9 mouse cellular contexts compared by ENCODE assay signal in genomic region chr17:33811142-33811516, GRCm38 (mm10). TPM values are rescaled to one million over a fixed set of nuclear protein-coding genes. Genes with fewer than 3 reads are reported as not detected.
A peak's percentile ranks its signal among the peaks of the same experiment; 100 is the strongest.
DNase-seq lines count a peak whose midpoint lies in the region; ATAC-seq lines count a peak whose summit lies in the region.
"Had no signal": no experiment of that assay in that cellular context is flagged by ENCODE, and none has a peak within 500 bp of the region (broad histone marks: within the 10 kb centered on the region; RNA-seq: fewer than 3 reads in every experiment).

No protein-coding gene starts in this region.

- intact Hi-C loops in heart, postnatal 25 days (cut with DNase I), result no loop called here
- intact Hi-C loops in left cerebral cortex, postnatal 25 days (cut with DNase I), result loop anchor here (5.0 kb wide), 1 partner anchor 289 kb away; the partner anchor contains the start of gene Adamts10

- peak overlapping the region; percentile 81 for H3K9ac ChIP-seq in heart, embryonic 13.5 days
- peak overlapping the region; percentile 51 for H3K9ac ChIP-seq in hindbrain, embryonic 15.5 days
- H3K9ac ChIP-seq in midbrain, embryonic 13.5 days (replicated peaks), result no peak overlapping the region

- 5% methylated on average over 7 of the region's 7 CpGs for WGBS in heart, embryonic 13.5 days
- 25% methylated on average over 7 of the region's 7 CpGs for WGBS in hindbrain, embryonic 15.5 days
- 30% methylated on average over 7 of the region's 7 CpGs for WGBS in midbrain, embryonic 13.5 days

- 0 out of 2 replicates have a peak, but pooled peaks cover 6% of the 10 kb centered on the region for H3K36me3 ChIP-seq in heart, embryonic 13.5 days
- H3K36me3 ChIP-seq in hindbrain, embryonic 15.5 days, result no peaks in the 10 kb centered on the region
- no peaks in the 10 kb centered on the region for H3K36me3 ChIP-seq in midbrain, embryonic 13.5 days

- no peak for ATAC-seq in heart, embryonic 13.5 days (ENCODE audit: extremely low read depth, insufficient number of reproducible peaks, low FRiP score, low TSS enrichment)
- no peak for ATAC-seq in hindbrain, embryonic 15.5 days (ENCODE audit: low FRiP score, low read depth)
- peak; percentile 22 for ATAC-seq in midbrain, embryonic 13.5 days

- peak overlapping the region; percentile 64 for H3K4me3 ChIP-seq in heart, embryonic 13.5 days
- peak overlapping the region; percentile 69 for H3K4me3 ChIP-seq in brown adipose tissue, adult 24 weeks (ENCODE audit: insufficient read depth, low read depth, low read length)
- peak overlapping the region; percentile 51 for H3K4me3 ChIP-seq in hindbrain, embryonic 15.5 days
- peak overlapping the region; percentile 51 for H3K4me3 ChIP-seq in midbrain, embryonic 13.5 days (replicated peaks)

- H3K27me3 ChIP-seq in heart, embryonic 13.5 days (replicated peaks), result peaks cover 60% of the 10 kb centered on the region
- no peaks in the 10 kb centered on the region for H3K27me3 ChIP-seq in hindbrain, embryonic 15.5 days
- peaks cover 16% of the 10 kb centered on the region for H3K27me3 ChIP-seq in midbrain, embryonic 13.5 days

- H3K4me2 ChIP-seq in heart, embryonic 13.5 days, result peak overlapping the region; percentile 87
- H3K4me2 ChIP-seq in hindbrain, embryonic 15.5 days, result peak overlapping the region; percentile 84
- H3K4me2 ChIP-seq in midbrain, embryonic 13.5 days (replicated peaks), result peak overlapping the region; percentile 72

- H3K27ac ChIP-seq in heart, embryonic 13.5 days (replicated peaks), result peak overlapping the region; percentile 76
- H3K27ac ChIP-seq in brown adipose tissue, adult 24 weeks (replicated peaks; ENCODE audit: low read depth, low read length), result peak overlapping the region; percentile 99
- H3K27ac ChIP-seq in hindbrain, embryonic 15.5 days (replicated peaks), result peak overlapping the region; percentile 53
- H3K27ac ChIP-seq in midbrain, embryonic 13.5 days, result no peak overlapping the region

- DNase-seq in heart, postnatal 25 days (ENCODE audit: low spot score), result no peak
- no peak for DNase-seq in urinary bladder, adult 18-20 months (ENCODE audit: low spot score in 2 of 2)
- DNase-seq in left cerebral cortex, postnatal 25 days (ENCODE audit: low spot score in 2 of 2), result no peak
- DNase-seq in T-cell, adult 2 months (ENCODE audit: low spot score), result no peak
- DNase-seq: gastrocnemius, postnatal 36 days had no signal

- peaks cover 35% of the 10 kb centered on the region for H3K4me1 ChIP-seq in heart, embryonic 13.5 days
- no peaks in the 10 kb centered on the region for H3K4me1 ChIP-seq in brown adipose tissue, adult 24 weeks (ENCODE audit: control insufficient read depth, insufficient read depth, insufficient read length, low read length)
- peaks cover 12% of the 10 kb centered on the region for H3K4me1 ChIP-seq in hindbrain, embryonic 15.5 days (replicated peaks)
- H3K4me1 ChIP-seq in midbrain, embryonic 13.5 days (replicated peaks), result peaks cover 11% of the 10 kb centered on the region; the same call in 1 of the 2 replicates

- no peaks in the 10 kb centered on the region for H3K9me3 ChIP-seq in heart, embryonic 13.5 days
- no peaks in the 10 kb centered on the region for H3K9me3 ChIP-seq in hindbrain, embryonic 15.5 days
- H3K9me3 ChIP-seq in midbrain, embryonic 13.5 days, result no peaks in the 10 kb centered on the region

RNA-seq across cellular contexts. Expression of gene Kank3, which starts 0.8 kb away (rescaled TPM):
- polyA plus RNA-seq in heart, embryonic 13.5 days (2015; fragmentation: Nextera tagmentation; extraction: Ambion mirVana), result 40.0 and 47.0 TPM in 2 replicates
- total RNA-seq in heart, postnatal 25 days (2021), result 10 to 100 TPM; 55.0 to 69.3 TPM
- 16.2 and 37.3 TPM in 2 replicates for polyA plus RNA-seq in brown adipose tissue, adult 24 weeks (2012; ENCODE audit: insufficient read depth, insufficient read length, missing spikeins)
- polyA plus RNA-seq in hindbrain, embryonic 15.5 days (2015; fragmentation: Nextera tagmentation; extraction: Ambion mirVana), result 50.4 and 57.1 TPM in 2 replicates
- 28.6 and 36.2 TPM in 2 replicates for polyA plus RNA-seq in midbrain, embryonic 13.5 days (2015; fragmentation: Nextera tagmentation; extraction: Ambion mirVana)
- 10 to 100 TPM; 37.0 to 39.7 TPM for total RNA-seq in left cerebral cortex, postnatal 25 days (2021)

RNA-seq across cellular contexts. Expression of gene Rps28, which starts 13.2 kb away (rescaled TPM):
- 570 and 648 TPM in 2 replicates for polyA plus RNA-seq in heart, embryonic 13.5 days (2015; fragmentation: Nextera tagmentation; extraction: Ambion mirVana)
- total RNA-seq in heart, postnatal 25 days (2021), result 100 to 1,000 TPM; 707 to 763 TPM
- 587 and 667 TPM in 2 replicates for polyA plus RNA-seq in brown adipose tissue, adult 24 weeks (2012; ENCODE audit: insufficient read depth, insufficient read length, missing spikeins)
- 474 and 594 TPM in 2 replicates for polyA plus RNA-seq in hindbrain, embryonic 15.5 days (2015; fragmentation: Nextera tagmentation; extraction: Ambion mirVana)
- 704 and 707 TPM in 2 replicates for polyA plus RNA-seq in midbrain, embryonic 13.5 days (2015; fragmentation: Nextera tagmentation; extraction: Ambion mirVana)
- 100 to 1,000 TPM; 675 to 677 TPM for total RNA-seq in left cerebral cortex, postnatal 25 days (2021)

RNA-seq across cellular contexts. Expression of gene Ndufa7, which starts 13.2 kb away (rescaled TPM):
- 527 and 576 TPM in 2 replicates for polyA plus RNA-seq in heart, embryonic 13.5 days (2015; fragmentation: Nextera tagmentation; extraction: Ambion mirVana)
- total RNA-seq in heart, postnatal 25 days (2021), result 100 to 1,000 TPM; 599 to 648 TPM
- polyA plus RNA-seq in brown adipose tissue, adult 24 weeks (2012; ENCODE audit: insufficient read depth, insufficient read length, missing spikeins), result 1,002 and 1,055 TPM in 2 replicates
- 496 and 540 TPM in 2 replicates for polyA plus RNA-seq in hindbrain, embryonic 15.5 days (2015; fragmentation: Nextera tagmentation; extraction: Ambion mirVana)
- polyA plus RNA-seq in midbrain, embryonic 13.5 days (2015; fragmentation: Nextera tagmentation; extraction: Ambion mirVana), result 482 and 516 TPM in 2 replicates
- 100 to 1,000 TPM; 196 to 205 TPM for total RNA-seq in left cerebral cortex, postnatal 25 days (2021)

RNA-seq across cellular contexts. Expression of gene Angptl4, which starts 29.5 kb away (rescaled TPM):
- polyA plus RNA-seq in heart, embryonic 13.5 days (2015; fragmentation: Nextera tagmentation; extraction: Ambion mirVana), result 17.0 and 17.8 TPM in 2 replicates
- total RNA-seq in heart, postnatal 25 days (2021), result 10 to 100 TPM in 1 of 2 experiments, 1 to 10 TPM in 1; 8.4 to 21.7 TPM
- polyA plus RNA-seq in brown adipose tissue, adult 24 weeks (2012; ENCODE audit: insufficient read depth, insufficient read length, missing spikeins), result 243 and 355 TPM in 2 replicates
- 23.2 and 23.9 TPM in 2 replicates for polyA plus RNA-seq in hindbrain, embryonic 15.5 days (2015; fragmentation: Nextera tagmentation; extraction: Ambion mirVana)
- polyA plus RNA-seq in midbrain, embryonic 13.5 days (2015; fragmentation: Nextera tagmentation; extraction: Ambion mirVana), result 14.3 and 17.1 TPM in 2 replicates
- 1 to 10 TPM; 3.9 to 4.1 TPM for total RNA-seq in left cerebral cortex, postnatal 25 days (2021)

RNA-seq across cellular contexts. Expression of gene Cd320, which starts 31.8 kb away (rescaled TPM):
- polyA plus RNA-seq in heart, embryonic 13.5 days (2015; fragmentation: Nextera tagmentation; extraction: Ambion mirVana), result 48.1 and 50.0 TPM in 2 replicates
- 10 to 100 TPM; 30.6 to 31.9 TPM for total RNA-seq in heart, postnatal 25 days (2021)
- polyA plus RNA-seq in brown adipose tissue, adult 24 weeks (2012; ENCODE audit: insufficient read depth, insufficient read length, missing spikeins), result 21.6 and 25.3 TPM in 2 replicates
- 54.7 and 55.3 TPM in 2 replicates for polyA plus RNA-seq in hindbrain, embryonic 15.5 days (2015; fragmentation: Nextera tagmentation; extraction: Ambion mirVana)
- polyA plus RNA-seq in midbrain, embryonic 13.5 days (2015; fragmentation: Nextera tagmentation; extraction: Ambion mirVana), result 64.0 and 66.9 TPM in 2 replicates
- total RNA-seq in left cerebral cortex, postnatal 25 days (2021), result 10 to 100 TPM; 28.1 to 28.3 TPM
